Mouse (Mus musculus) testis, adult 2 months (tissue): Measurements from ENCODE around the gene Wfdc10. TPM values are rescaled to one million over a fixed set of nuclear protein-coding genes. Genes with fewer than 3 reads are reported as not detected.

Experiments
- H3K27ac ChIP-seq: fragments of 200-500 bp; 2 replicates; pipeline ENCODE4 v1.5.1; 2012; ENCODE audit warnings: low read depth, low read length; ENCODE audit not compliant: control insufficient read depth, insufficient read depth
- H3K27me3 ChIP-seq: fragments of 200-500 bp; 2 replicates; pipeline ENCODE4 v1.6.1; 2012; ENCODE audit warnings: mild to moderate bottlenecking, low read length, moderate library complexity; ENCODE audit not compliant: control insufficient read depth, insufficient read depth
- H3K36me3 ChIP-seq: fragments of 200-500 bp; 2 replicates; pipeline ENCODE4 v1.6.1; 2012; ENCODE audit warnings: mild to moderate bottlenecking, low read length; ENCODE audit not compliant: control insufficient read depth, insufficient read depth
- H3K4me1 ChIP-seq: fragments of 200-500 bp; 2 replicates; pipeline ENCODE4 v1.6.1; 2012; ENCODE audit warnings: low read length; ENCODE audit not compliant: control insufficient read depth, insufficient read depth
- H3K4me3 ChIP-seq: fragments of 200-500 bp; 2 replicates; pipeline ENCODE4 v1.5.1; 2012; ENCODE audit warnings: low read depth, mild to moderate bottlenecking, low read length, moderate library complexity, mixed read lengths; ENCODE audit not compliant: control insufficient read depth
- CTCF ChIP-seq: fragments of 200-500 bp; IDR thresholded peaks from 2 replicates; pipeline ENCODE4 v1.5.1; 2012; ENCODE audit warnings: low read depth, mild to moderate bottlenecking, inconsistent platforms, low read length, moderate library complexity; ENCODE audit not compliant: control insufficient read depth, insufficient read depth, insufficient replicate concordance
- POLR2A ChIP-seq: fragments of 200-500 bp; IDR thresholded peaks from 2 replicates; pipeline ENCODE4 v1.6.1; 2012; ENCODE audit warnings: low read depth, mild to moderate bottlenecking, inconsistent platforms, low read length, moderate library complexity; ENCODE audit not compliant: control insufficient read depth
- polyA plus RNA-seq: library from polyadenylated mRNA; depleted of rRNA; stranded (reverse); fragments of >200 nt; gene quantifications from 2 replicates; pipeline ENCODE4 v1.2.3, GENCODE M21; 2012; rRNA removed

The Wfdc10 gene
- polyA plus RNA-seq, 1 experiment = 163 TPM

GRCm38 (mm10) chr2:164704235-164704634, 48.4 kb downstream of the Wfdc10 start:
- H3K4me3 ChIP-seq = no peak overlapping the region
- TF ChIP-seq CTCF = no peak
- no peak for TF ChIP-seq POLR2A
- no peaks in the 10 kb centered on the region for H3K27me3 ChIP-seq

GRCm38 (mm10) chr2:164705328-164705727, 49.5 kb downstream of the Wfdc10 start:
- no peak for TF ChIP-seq POLR2A
- no peak for TF ChIP-seq CTCF
- Histone ChIP-seq H3K36me3 (no peaks in the 10 kb centered on the region), H3K27me3 (no peaks in the 10 kb centered on the region), H3K4me1 (peaks cover 4% of the 10 kb centered on the region), H3K4me3 (no peak overlapping the region), H3K27ac (no peak overlapping the region)

More at GRCm38 (mm10) chr2:164704235-164704634, 48.4 kb downstream of the Wfdc10 start:
- peaks cover 4% of the 10 kb centered on the region for H3K4me1 ChIP-seq
- H3K36me3 ChIP-seq = no peaks in the 10 kb centered on the region
- no peak overlapping the region for H3K27ac ChIP-seq

GRCm38 (mm10) chr2:164705991-164706390, 50.1 kb downstream of the Wfdc10 start:
- H3K36me3 ChIP-seq = no peaks in the 10 kb centered on the region
- H3K27ac ChIP-seq = no peak overlapping the region
- H3K4me3 ChIP-seq = no peak overlapping the region
- H3K27me3 ChIP-seq = no peaks in the 10 kb centered on the region
- TF ChIP-seq CTCF (no peak), POLR2A (no peak)
- H3K4me1 ChIP-seq = peaks cover 4% of the 10 kb centered on the region

Other genes starting within 250 kb of the Wfdc10 start
- gene Sdc4, start 212.2 kb upstream of the Wfdc10 start, polyA plus RNA-seq = 12.2 and 16.6 TPM in 2 replicates
- gene Sys1, start 199.1 kb upstream of the Wfdc10 start, polyA plus RNA-seq = 26.1 and 26.4 TPM in 2 replicates
- 5.0 and 5.6 TPM in 2 replicates for gene Gm20458, start 195.1 kb upstream of the Wfdc10 start, polyA plus RNA-seq
- gene Trp53tg5, start 182.3 kb upstream of the Wfdc10 start, polyA plus RNA-seq = 97.8 and 104 TPM in 2 replicates
- gene Dbndd2, start 169.9 kb upstream of the Wfdc10 start, polyA plus RNA-seq = 16.5 and 17.0 TPM in 2 replicates
- gene Pigt, start 158.5 kb upstream of the Wfdc10 start, polyA plus RNA-seq = 77.6 and 85.6 TPM in 2 replicates
- gene Wfdc2, start 93.6 kb upstream of the Wfdc10 start, polyA plus RNA-seq = 0.51 and 0.72 TPM in 2 replicates
- 37.5 TPM in 1 of 2 replicates, not detected in the other for gene Spint3, start 82.6 kb upstream of the Wfdc10 start, polyA plus RNA-seq
- gene Wfdc6a, start 70.6 kb upstream of the Wfdc10 start, polyA plus RNA-seq = 23.9 and 25.0 TPM in 2 replicates
- 52.4 and 70.8 TPM in 2 replicates for gene Eppin, start 62.5 kb upstream of the Wfdc10 start, polyA plus RNA-seq
- 2.4 and 17.5 TPM in 2 replicates for gene Wfdc6b, start 42.5 kb upstream of the Wfdc10 start, polyA plus RNA-seq
- 3.8 and 15.4 TPM in 2 replicates for gene Wfdc8, start 42.4 kb upstream of the Wfdc10 start, polyA plus RNA-seq
- 0.12 and 33.5 TPM in 2 replicates for gene Wfdc16, start 17.2 kb upstream of the Wfdc10 start, polyA plus RNA-seq
- 0.48 and 29.2 TPM in 2 replicates for gene Wfdc9, start 537 bp downstream of the Wfdc10 start, polyA plus RNA-seq
- gene Wfdc11, start 18.0 kb downstream of the Wfdc10 start, polyA plus RNA-seq = 0.20 TPM in 1 of 2 replicates, not detected in the other
- 0.32 and 36.5 TPM in 2 replicates for gene Wfdc13, start 29.1 kb downstream of the Wfdc10 start, polyA plus RNA-seq
- gene Spint4, start 42.5 kb downstream of the Wfdc10 start, polyA plus RNA-seq = not detected in 2 replicates
- 0.69 and 0.93 TPM in 2 replicates for gene Spint5, start 59.3 kb downstream of the Wfdc10 start, polyA plus RNA-seq
- 118 and 120 TPM in 2 replicates for gene Wfdc3, start 89.9 kb downstream of the Wfdc10 start, polyA plus RNA-seq
- 32.4 and 43.1 TPM in 2 replicates for gene Dnttip1, start 89.9 kb downstream of the Wfdc10 start, polyA plus RNA-seq
- 57.7 and 60.0 TPM in 2 replicates for gene Ube2c, start 113.9 kb downstream of the Wfdc10 start, polyA plus RNA-seq
- gene Tnnc2, start 123.9 kb downstream of the Wfdc10 start, polyA plus RNA-seq = 0.89 and 5.6 TPM in 2 replicates
- 9.7 and 11.9 TPM in 2 replicates for gene Snx21, start 129.8 kb downstream of the Wfdc10 start, polyA plus RNA-seq
- 45.6 and 47.9 TPM in 2 replicates for gene Acot8, start 148.8 kb downstream of the Wfdc10 start, polyA plus RNA-seq
- gene Zswim3, start 149.1 kb downstream of the Wfdc10 start, polyA plus RNA-seq = 18.0 and 19.5 TPM in 2 replicates
- gene Zswim1, start 166.6 kb downstream of the Wfdc10 start, polyA plus RNA-seq = 25.3 and 26.0 TPM in 2 replicates
- 154 and 173 TPM in 2 replicates for gene Spata25, start 172.5 kb downstream of the Wfdc10 start, polyA plus RNA-seq
- 22.7 and 25.9 TPM in 2 replicates for gene Ctsa, start 176.8 kb downstream of the Wfdc10 start, polyA plus RNA-seq
- gene Neurl2, start 177.4 kb downstream of the Wfdc10 start, polyA plus RNA-seq = 1.2 and 1.3 TPM in 2 replicates
- gene Pltp, start 201.7 kb downstream of the Wfdc10 start, polyA plus RNA-seq = 18.0 and 23.7 TPM in 2 replicates
- 17.0 and 19.3 TPM in 2 replicates for gene Pcif1, start 223.3 kb downstream of the Wfdc10 start, polyA plus RNA-seq